Mouse (Mus musculus) heart, postnatal 36 days (tissue): Measurements from ENCODE around the gene A630095N17Rik. TPM values are rescaled to one million over a fixed set of nuclear protein-coding genes. Genes with fewer than 3 reads are reported as not detected.

Experiments used
- DNase-seq, 2 experiments: peaks; one replicate each; pipeline ENCODE4 v3.0.0; 2021 to 2022
- intact Hi-C: fragments of 180-260 bp; cut with DNase I; formaldehyde crosslinking; loops from one replicate; pipeline ENCODE4 v1.15.1; 2025
- total RNA-seq, 2 experiments: library from RNA; stranded (reverse); gene quantifications; 2 replicates each; pipeline ENCODE4 v1.2.3; 2021

Gene A630095N17Rik
- total RNA-seq, 2 experiments from 2014 or later, result not detected

DNA sequence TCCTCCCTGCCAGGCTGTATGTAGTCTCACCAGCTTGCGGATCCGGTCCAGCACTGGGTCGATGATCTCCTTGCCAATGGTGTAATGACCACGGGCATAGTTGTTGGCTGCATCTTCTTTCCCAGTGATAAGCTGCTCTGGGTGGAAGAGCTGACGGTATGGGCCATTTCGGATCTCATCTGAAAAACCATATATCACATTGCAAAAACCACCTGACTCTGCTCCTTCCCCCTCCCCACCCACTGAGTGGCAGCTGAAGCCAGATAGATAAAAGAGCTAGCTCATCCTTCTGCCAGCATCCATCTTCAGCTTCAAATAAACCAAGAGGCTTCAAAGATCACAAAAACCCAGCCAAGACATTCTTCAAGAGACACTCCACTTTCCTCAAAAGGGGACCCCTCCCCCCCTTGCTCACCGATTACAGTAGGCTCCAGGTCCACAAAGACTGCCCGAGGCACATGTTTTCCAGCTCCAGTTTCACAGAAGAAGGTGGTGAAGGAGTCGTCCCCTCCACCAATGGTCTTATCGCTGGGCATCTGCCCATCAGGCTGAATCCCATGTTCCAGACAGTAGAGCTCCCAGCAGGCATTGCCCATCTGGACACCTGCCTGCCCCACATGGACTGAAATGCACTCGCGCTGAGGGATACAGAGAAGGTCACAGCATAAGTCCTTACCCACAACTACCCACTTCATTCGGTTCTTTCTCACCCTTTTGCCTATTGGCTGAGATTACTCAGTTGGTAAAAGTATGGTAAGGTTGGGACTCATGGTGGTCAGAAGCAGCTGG, 14.9 kb downstream of the A630095N17Rik start:
- intact Hi-C loops, result no loop called here
- peak; percentile 41 to 61 for DNase-seq

DNA sequence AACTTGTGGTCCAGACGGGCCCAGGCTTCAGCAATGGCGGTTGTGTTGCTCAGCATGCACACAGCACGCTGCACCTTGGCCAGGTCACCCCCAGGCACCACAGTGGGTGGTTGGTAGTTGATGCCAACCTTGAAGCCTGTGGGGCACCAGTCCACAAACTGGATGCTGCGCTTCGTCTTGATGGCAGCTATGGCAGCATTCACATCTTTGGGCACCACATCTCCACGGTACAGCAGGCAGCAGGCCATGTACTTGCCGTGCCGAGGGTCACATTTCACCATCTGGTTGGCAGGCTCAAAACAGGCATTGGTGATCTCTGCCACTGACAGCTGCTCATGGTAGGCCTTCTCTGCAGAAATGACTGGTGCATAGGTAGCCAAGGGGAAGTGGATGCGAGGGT, 16.1 kb downstream of the A630095N17Rik start:
- intact Hi-C loops, result no loop called here
- DNase-seq, result no peak

DNA sequence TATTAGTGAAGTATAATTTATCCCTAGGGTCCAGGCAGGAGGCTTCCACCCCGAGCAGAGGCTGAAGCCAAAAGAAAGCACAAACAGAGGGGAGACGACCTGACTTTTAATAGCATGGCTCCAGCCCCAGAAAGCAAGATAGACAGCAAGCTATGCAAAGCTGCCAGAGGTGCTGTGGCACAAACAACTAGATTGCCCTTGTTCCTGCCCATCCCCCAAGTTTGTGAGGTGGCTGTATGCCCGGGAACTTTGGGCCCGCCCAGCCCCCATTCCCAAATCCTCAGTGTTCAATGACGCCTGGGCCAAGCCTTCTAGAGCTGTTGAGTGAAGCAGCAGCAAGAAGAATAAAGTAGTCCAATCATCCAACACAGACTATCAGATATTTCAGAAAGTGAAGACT, 17.0 kb downstream of the A630095N17Rik start:
- intact Hi-C loops, result loop anchor here (5.0 kb wide), 1 partner anchor 102 kb away; the partner anchor contains the start of gene Dnpep
- peak; percentile 60 to 72 for DNase-seq

DNA sequence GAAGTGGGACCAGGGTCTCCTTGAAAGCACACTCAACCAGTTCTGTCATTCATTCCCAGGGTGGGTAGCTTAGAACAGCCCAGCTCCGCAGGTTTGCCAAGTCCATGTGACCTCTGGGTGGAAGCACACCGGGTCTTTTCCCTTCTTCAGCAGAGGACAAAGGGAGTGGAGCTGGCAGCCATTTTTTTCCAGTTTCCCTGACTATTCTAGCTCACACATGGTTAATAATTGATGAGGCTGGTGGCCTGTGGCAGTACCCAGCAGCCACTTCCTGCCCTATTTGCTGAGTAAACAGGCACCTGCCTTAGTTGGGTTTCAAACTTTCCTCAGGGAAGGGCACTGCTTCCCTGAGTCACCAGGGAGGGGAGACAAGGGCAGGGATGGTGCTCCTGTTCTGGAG, 17.5 kb downstream of the A630095N17Rik start:
- DNase-seq, result no peak
- intact Hi-C loops, result loop anchor here (5.0 kb wide), 1 partner anchor 103 kb away; the partner anchor contains the start of gene Dnpep

DNA sequence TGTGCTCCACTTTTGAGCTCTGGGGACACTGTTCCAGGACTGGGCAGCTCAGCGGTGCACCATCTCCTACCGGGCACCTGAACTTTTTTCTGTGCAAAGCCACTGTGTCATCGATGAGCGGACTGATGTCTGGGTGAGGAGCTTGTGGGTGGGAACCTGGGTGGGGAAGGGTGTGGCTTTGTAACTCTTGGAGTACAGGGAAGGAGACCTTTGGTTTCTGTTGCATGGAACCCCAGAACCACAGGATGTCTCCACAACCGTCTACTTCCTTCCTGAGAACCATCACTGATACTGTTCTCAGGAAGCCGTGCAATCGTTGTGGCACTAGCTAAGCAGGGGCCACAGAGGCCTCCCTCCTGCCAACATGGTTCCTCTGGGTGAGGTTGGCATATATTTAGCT, 18.8 kb downstream of the A630095N17Rik start:
- intact Hi-C loops, result loop anchor here (5.0 kb wide), 1 partner anchor 104 kb away; the partner anchor contains the start of gene Dnpep

DNA sequence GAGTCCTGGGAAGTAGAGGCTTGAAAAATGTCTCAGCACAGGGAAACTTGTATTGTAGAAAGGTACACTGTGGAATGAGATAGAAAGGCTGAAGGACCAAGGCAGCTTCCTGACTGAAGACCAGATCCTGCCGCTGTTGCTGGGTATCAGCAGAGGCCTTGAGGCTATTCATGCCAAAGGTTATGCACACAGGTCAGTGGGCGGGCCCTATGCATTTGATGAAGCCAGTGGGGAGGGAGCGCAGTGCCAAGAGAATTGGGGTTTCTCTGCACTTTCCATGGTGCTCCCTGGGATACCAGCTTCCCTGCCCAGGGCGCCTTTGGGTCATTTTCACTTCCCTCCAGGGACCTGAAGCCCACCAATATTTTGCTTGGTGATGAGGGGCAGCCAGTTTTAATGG, 19.4 kb downstream of the A630095N17Rik start:
- intact Hi-C loops, result loop anchor here (5.0 kb wide), 1 partner anchor 105 kb away; the partner anchor contains the start of gene Dnpep
- no peak for DNase-seq

More for the DNA sequence above, 18.8 kb downstream of the A630095N17Rik start:
- no peak for DNase-seq

DNA sequence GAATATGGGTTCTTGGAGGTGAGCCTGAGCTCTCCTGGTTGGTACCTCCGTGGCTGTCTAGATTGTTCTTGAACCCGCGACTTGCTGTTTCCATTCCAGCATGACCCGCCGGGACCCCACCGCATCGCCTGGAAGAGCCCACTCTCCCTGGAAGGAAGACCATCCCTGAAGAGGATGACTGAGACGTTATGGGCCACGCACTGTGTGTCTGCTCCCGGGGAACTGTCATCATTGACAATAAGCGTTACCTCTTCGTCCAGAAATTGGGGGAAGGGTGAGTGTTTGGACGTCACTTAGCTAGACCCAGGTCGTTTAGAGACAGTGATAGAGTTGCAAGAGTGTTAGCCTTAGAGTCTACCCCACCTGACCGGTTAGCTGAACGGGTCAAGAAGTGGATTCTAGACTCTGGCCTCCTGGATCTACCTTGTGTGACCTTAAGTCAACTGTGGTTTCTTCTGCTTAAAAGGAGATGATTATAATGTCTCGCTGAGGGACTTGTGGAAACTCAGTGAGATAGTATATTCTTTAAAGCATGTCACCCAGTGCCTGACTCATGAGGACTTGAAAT, 20.7 kb downstream of the A630095N17Rik start:
- DNase-seq, result no peak
- intact Hi-C loops, result loop anchor here (5.0 kb wide), 1 partner anchor 106 kb away; the partner anchor contains the start of gene Dnpep

DNA sequence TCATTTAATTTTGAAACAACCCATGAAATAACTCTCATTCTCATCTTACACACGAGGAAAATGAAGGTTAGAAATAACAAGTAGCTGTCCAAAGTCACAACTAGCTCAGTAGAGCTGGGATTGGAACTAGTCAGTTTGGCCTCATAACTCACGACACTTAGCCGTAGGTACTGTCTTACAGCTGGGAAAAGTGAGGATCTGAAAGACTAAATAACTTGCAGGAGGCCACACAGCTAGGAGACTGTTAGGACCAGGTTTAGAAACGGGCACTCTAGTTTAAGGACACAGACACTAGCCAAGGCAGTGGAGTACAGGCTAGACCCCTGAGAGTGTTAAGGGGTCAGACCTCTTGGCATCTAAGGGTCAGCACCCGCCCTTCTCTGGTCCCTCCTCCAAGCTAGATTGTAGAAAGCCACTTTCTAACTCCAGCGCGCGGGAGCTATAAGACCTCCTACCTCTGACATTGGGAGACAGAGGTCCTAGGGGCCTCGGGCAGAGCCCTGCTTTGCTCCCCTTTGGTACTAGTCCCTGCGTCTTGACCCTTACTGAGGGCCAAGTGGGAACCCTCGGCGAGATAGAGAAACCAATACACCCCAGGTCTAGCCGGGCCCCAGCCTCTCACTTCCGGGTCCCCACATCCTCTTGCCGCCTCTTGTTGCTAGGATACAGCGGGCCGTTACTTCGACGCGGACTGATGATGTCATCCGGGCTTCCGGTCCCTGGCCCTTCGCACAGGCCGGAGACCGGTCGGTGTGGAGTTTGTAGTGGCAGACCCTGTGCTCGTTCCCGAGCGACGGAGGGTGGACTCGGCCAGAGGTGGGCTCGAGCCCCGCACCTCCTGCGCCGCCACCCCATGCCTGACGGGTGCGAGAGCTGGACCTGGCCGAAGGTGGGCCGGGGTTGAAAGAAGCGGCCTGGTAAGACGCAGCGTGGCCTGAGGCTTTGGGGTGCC, 21.5 kb downstream of the A630095N17Rik start, which contains the start of the genes Glb1l and Stk16:
Gene Glb1l (minus strand): TSS at position 678 of the 952 bp plus-strand sequence.
Gene Stk16 (plus strand): TSS at position 703 of the 952 bp plus-strand sequence.
- intact Hi-C loops, result loop anchor here (5.0 kb wide), 1 partner anchor 107 kb away; the partner anchor contains the start of gene Dnpep
- peak; percentile 97 for DNase-seq

DNA sequence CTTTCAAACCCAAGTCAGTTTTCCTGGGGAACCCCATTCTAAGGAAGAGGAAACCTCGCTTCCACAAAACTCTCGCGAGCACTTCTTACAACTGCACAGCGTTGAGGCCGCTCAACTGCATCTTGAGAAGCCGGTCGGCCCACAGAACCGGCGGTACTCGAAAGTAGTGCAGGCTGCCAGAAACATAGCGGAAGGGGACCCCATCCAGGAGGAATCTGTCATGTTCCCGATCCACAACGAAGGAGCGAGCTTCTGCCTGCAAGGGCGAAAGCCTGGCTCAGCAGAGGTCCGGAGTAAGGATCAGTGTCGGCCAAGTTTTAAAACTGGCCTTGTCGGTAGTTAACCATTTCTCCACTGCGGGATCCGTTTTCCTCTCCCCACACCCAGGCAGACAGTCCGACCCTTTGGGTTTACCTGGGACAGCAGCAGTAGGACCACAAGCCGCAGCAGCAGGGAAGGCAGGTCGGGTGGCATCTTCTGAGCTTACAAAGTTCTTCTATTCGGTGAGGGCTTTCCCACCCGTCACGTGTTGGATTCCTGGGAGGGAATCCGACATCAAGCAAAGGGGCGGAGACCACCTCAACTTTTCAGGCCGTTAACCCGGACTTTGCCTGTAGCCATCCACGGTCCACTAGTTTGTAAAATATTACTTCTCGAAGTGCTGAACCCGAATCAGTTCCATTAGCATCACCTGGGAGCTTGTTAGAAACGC, 22.8 kb downstream of the A630095N17Rik start:
- DNase-seq, result peak; percentile 35 to 46
- intact Hi-C loops, result loop anchor here (1.0 kb wide), 1 partner anchor 17 kb away; the partner anchor contains the start of genes Ankzf1 and Atg9a

DNA sequence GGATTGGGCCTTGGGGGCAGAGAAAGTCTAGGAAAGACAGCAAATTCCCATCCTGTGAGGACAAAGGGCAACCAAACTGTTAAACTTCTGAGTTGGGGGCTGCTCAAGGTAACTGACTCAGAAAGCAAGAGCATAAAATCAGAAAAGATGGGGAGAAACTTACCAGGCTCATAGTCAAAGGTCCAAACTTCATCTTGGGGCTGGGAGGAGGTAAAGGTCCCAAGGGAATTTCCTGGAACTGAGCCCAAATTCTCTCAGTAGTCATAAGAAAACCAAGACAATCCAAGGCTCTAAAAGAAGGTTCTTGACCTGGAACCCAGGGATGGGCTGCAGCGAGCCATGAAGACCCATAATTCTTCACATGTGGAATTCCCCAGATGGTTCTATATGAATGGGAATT, 30.7 kb downstream of the A630095N17Rik start:
- intact Hi-C loops, result no loop called here
- no peak for DNase-seq

DNA sequence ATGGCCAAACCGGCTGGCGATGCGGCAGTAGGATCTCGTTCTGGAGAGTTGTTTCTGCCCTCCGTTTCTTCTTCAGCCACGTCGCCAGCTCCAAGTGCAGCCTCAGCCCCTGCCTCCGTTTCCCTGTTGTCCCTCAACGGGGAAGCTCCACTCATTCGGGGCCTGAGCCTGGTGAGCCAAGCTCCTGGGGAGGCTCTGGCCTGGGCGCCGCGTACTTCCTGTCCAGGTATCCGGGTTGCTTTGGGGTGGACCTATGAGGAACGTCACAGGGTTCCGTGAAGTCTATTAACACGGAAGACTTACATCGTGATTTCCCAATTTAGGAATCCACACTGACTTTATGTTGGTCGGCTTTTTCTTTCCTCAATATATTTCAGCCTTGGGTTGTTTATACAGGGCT, 39.5 kb downstream of the A630095N17Rik start:
- DNase-seq, result peak in 1 of 2 experiments; percentile 32
- intact Hi-C loops, result loop anchor here (1.0 to 5.0 kb wide), 2 partner anchors 17 to 125 kb away; partner anchors contain the start of gene Dnpep

DNA sequence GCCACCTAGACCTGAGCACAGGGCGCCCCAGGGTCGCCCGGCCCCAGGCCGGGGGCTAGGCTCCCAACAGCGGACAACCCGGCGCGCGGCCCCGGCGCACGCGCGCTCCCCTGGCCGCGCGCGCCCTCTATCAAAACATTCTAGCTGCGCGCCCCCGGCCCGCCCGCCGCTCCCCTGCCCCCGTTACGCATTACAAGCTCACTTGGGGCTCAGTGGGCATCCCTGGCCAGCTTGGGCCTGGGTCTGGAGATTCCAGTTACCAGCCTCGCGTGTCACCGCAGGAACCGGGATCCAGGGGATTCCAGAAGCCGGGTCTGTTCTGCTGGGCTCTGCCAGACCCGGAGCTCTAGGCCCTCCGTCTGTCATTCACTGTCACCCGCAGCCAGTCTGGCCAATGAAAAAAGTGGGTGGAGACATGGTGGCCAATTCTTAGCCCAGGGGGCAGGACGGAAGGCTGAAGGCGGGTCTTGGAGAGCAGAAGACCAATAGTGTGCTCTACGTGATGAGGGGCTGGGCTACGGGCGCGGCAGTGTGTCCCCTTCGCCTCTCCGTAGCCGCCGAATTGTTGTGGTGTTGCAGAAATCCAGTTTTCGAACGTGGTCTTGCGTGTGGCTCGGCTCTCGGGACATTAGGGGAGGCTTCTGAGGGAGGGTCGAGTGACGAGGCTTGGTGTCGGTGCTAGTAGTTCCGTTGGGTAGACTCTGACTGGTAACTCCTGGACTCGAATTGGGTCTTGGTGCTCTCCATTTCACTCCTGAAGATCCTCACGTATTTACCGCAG, 40.1 kb downstream of the A630095N17Rik start, which contains the start of the genes Ankzf1 and Atg9a:
Gene Ankzf1 (plus strand): TSS at position 530 of the 781 bp plus-strand sequence.
Gene Atg9a (minus strand): TSS at position 575 of the 781 bp plus-strand sequence.
- DNase-seq, result peak; percentile 89 to 92
- intact Hi-C loops, result loop anchor here (1.0 to 5.0 kb wide), 3 partner anchors 17 to 125 kb away; partner anchors contain the start of genes Dnpep and Zfand2b

DNA sequence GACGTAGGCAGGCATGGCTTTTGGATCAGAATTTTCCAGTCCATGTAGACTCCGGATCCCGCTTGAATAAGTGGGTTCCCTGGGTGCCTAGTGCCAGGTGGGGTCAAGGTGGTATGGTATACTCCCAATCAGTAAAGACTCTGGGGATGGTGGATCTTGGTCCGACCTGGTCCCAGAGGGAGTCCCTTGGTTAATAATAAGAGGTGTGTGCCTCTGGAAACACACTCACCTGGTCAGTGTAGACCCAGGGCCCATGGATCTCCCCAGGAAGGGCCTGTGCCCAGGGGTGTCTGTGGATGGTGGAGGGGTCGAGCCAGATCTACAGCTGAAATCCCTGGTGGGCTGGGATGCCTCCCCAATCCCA, 40.7 kb downstream of the A630095N17Rik start:
- intact Hi-C loops, result loop anchor here (2.0 to 5.0 kb wide), 2 partner anchors 22 to 126 kb away; partner anchors contain the start of genes Dnpep and Zfand2b
- DNase-seq, result no peak

DNA sequence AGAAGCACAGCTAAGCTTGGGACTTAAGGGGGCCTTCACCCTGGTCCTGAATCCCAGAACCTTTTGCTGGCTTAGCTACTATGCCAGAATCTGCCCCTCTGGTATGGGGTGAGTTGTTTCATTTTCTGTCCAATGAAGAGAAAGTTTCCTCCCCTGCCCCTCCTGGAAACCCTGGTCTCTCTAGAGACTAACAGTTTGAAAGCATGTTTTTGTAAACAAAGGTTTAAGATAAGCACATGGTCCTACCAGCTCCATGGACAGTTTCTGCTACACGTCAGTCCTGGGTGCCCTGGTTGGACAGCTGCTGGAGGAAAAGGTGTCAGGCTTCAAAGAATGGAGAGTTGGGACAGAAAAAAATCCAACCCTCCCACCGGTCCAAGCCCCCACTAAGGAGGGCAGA, 41.3 kb downstream of the A630095N17Rik start:
- no peak for DNase-seq
- intact Hi-C loops, result loop anchor here (2.0 to 5.0 kb wide), 2 partner anchors 22 to 127 kb away; partner anchors contain the start of genes Dnpep and Zfand2b

DNA sequence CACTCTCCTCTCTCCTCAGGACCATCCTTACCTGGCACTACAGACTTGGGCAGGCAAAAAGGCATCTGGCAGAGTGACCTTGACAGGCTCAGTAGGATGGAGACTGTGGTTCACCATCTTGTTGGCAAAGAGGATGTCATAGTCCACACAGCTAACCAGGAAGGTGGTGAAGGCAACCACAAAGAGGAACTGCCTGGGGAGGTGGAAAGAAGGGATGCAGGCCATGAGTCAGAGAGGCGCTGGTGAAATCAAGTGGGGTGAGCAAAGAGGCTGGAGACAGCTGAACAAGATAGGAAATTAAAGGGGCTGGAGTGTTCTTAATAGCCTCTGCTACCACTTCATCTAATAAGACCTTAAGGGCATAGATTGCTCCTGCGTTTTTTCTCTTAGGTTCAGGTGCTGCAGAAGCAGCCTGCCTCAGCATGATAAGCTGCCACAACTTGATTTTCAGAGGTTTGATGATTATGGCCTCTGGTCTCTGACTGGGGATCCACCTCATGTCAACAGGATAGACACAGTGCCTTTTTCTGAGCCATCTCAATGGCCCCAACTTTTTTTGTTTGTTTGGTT, 43.9 kb downstream of the A630095N17Rik start:
- DNase-seq, result no peak
- intact Hi-C loops, result no loop called here

DNA sequence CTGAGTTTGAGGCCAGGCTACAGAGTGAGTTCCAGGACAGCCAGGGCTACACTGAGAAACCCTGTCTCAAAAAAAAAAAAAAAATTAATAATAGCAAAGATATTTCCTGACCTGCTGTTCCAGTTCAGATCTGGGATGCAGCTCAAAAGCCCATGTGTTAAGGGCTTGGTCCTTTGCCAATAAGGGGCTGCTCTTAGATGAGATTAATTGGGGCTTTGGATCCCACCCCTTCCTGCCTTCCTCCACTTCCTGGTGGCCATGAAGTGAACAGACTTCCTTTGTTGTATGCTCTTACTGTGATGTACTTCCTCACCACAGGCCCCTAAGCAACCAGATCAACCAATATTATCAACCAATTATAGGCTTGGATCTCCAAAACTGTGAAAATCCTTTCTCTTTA, 44.8 kb downstream of the A630095N17Rik start:
- DNase-seq, result no peak
- intact Hi-C loops, result no loop called here

DNA sequence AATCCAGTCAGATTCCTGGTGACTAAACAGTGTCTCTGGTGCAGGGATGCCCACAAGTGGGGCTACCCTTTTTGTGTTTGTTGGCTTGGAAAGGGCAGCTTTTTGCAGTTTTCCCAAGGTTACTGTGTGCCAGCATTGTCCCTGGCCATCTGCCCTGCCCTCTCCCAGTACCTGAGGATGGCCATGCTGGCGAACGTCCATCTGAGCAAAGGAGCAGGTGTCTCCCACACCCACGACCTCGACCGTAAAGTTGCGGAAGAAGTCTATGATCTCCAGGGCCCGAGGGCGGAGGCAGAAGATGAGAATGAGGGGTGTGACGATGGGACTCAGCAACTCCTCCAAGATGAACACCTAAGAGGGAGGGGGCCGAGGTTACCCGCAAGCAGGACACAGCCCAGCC, 46.4 kb downstream of the A630095N17Rik start:
- intact Hi-C loops, result no loop called here
- DNase-seq, result no peak

DNA sequence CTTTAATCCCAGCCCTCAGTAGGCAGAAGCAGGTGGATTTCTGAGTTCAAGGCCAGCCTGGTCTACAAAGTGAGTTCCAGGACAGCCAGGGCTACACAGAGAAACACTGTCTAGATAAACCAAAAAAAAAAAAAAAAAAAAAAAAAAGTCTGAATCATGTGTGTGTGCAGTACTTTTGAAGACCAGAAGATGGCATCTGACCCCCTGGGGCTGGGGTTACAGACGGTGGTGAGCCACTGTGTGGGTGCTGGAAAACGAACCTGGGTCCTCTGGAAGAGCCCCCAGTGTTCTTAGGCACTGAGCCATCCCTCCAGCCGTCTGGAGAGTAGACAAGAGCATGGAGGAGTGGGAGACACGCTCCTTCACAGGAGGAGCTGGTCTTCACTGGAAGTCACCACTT, 49.7 kb downstream of the A630095N17Rik start:
- DNase-seq, result no peak
- intact Hi-C loops, result loop anchor here (5.0 kb wide), 1 partner anchor 70 kb away; no protein-coding TSS in a partner anchor
